Mouse (Mus musculus) liver, embryonic 14.5 days (tissue): Measurements from ENCODE around the gene Mrps18a. TPM values are rescaled to one million over a fixed set of nuclear protein-coding genes. Genes with fewer than 3 reads are reported as not detected.

Source experiments
- ATAC-seq: fragments of 200-750 bp; cut with Nextera tagmentation; 2 replicates; pipeline ENCODE4 v1.8.0; 2017; ENCODE audit warnings: moderate number of reproducible peaks, mild to moderate bottlenecking, moderate library complexity; ENCODE audit not compliant: insufficient read depth
- DNase-seq, 3 experiments: peaks; one replicate each; pipeline ENCODE4 v3.0.0-alpha.2; 2012 to 2013; ENCODE audit warnings: low read depth in 3 of 3, low spot score in 3 of 3
- H3K27ac ChIP-seq: fragments of 300-500 bp; sonication (generic); 2 replicates; pipeline ENCODE4 v1.5.1; 2014; ENCODE audit warnings: moderate library complexity, mild to moderate bottlenecking, control low read depth, inconsistent platforms
- H3K27me3 ChIP-seq: fragments of 300-500 bp; sonication (generic); 2 replicates; pipeline ENCODE4 v1.6.1; 2014; ENCODE audit warnings: mild to moderate bottlenecking, low read length, moderate library complexity; ENCODE audit not compliant: control insufficient read depth, insufficient read depth
- H3K36me3 ChIP-seq: fragments of 300-500 bp; sonication (generic); replicated peaks from 2 replicates; pipeline ENCODE4 v1.6.1; 2014; ENCODE audit warnings: low read depth; ENCODE audit not compliant: control insufficient read depth, insufficient read depth
- H3K4me1 ChIP-seq, 2 experiments: fragments of 200-500 bp in 1 of 2; fragments of 300-500 bp in 1 of 2; sonication (generic) in 1 of 2; replicated peaks; 2 replicates each; pipeline ENCODE4 v1.6.1; 2012 to 2014; ENCODE audit warnings: antibody characterized with exemption in 1 of 2, inconsistent platforms in 1 of 2, low read length in 1 of 2; ENCODE audit not compliant: control insufficient read depth in 2 of 2, insufficient read depth in 2 of 2
- H3K4me2 ChIP-seq: fragments of 300-500 bp; sonication (generic); 2 replicates; pipeline ENCODE4 v1.6.1; 2014; ENCODE audit warnings: low read depth, mild to moderate bottlenecking, control low read depth, moderate library complexity
- H3K4me3 ChIP-seq, 2 experiments: fragments of 200-500 bp in 1 of 2; fragments of 300-500 bp in 1 of 2; sonication (generic) in 1 of 2; 2 replicates each; pipeline ENCODE4 v1.5.1; 2012 to 2014; ENCODE audit warnings: low read depth in 2 of 2, low read length in 2 of 2, mild to moderate bottlenecking in 2 of 2, control low read depth in 1 of 2, inconsistent platforms in 1 of 2, moderate library complexity in 1 of 2; ENCODE audit not compliant: insufficient read depth in 1 of 2
- H3K9ac ChIP-seq: fragments of 300-500 bp; sonication (generic); replicated peaks from 2 replicates; pipeline ENCODE4 v1.6.1; 2014; ENCODE audit warnings: mild to moderate bottlenecking, control low read depth, moderate library complexity
- H3K9me3 ChIP-seq: fragments of 300-500 bp; sonication (generic); 2 replicates; pipeline ENCODE4 v1.6.1; 2016; ENCODE audit warnings: low read length, mixed read lengths; ENCODE audit not compliant: control insufficient read depth
- CTCF ChIP-seq: IDR thresholded peaks from 2 replicates; pipeline ENCODE4 v1.5.1; 2016; ENCODE audit warnings: antibody characterized with exemption, low read depth, control low read depth
- EP300 ChIP-seq: IDR thresholded peaks from 2 replicates; pipeline ENCODE4 v1.6.1; 2016; ENCODE audit warnings: antibody characterized with exemption, low read depth
- WGBS: fragments of 180-500 bp; shearing (Covaris S2); extraction: QIAGEN DNeasy Blood & Tissue Kit; methylation state at CpG from one replicate; pipeline ENCODE4 v1.1.7; 2014; ENCODE audit not compliant: insufficient replicate concordance; 5-methylcytosine and 5-hydroxymethylcytosine counted together
- polyA plus RNA-seq, 2 experiments: library from polyadenylated mRNA; depleted of rRNA in 1 of 2; stranded (reverse) in 1 of 2; unstranded in 1 of 2; fragments of >200 nt; fragmentation: Nextera tagmentation in 1 of 2; extraction: Ambion mirVana in 1 of 2; gene quantifications; 2 replicates each; pipeline versions ENCODE4 v1.2.1 to v1.2.3; 2012 to 2014

Mrps18a gene
- polyA plus RNA-seq, 2 experiments = 29.7 to 65.2 TPM

DNA sequence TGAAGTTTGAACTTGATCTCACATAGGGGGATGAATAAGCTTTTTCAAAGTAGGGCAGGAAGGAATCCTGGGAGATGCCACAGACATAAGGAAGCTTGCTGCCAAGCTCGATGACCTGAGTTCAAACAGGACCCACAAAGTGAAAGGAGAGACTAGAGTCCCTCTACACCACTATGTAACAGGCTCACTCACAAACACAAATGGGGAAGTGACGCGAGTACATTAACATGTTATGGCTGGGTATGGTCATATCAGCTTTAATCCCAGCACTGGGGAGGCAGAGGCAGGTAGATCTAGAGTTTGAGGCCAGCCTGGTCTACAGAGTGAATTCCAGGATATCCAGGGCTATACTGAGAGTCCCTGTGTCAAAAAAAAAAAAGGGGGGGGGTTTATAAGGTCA, 43.5 kb downstream of the Mrps18a start:
- Histone ChIP-seq H3K4me1 (peaks cover 33 to 45% of the 10 kb centered on the region in 2 experiments), H3K27me3 (no peaks in the 10 kb centered on the region), H3K36me3 (peaks cover 11% of the 10 kb centered on the region), H3K9me3 (no peaks in the 10 kb centered on the region), H3K27ac (peak overlapping the region; percentile 8; the same call in 1 of the 2 replicates), H3K9ac (no peak overlapping the region), H3K4me2 (no peak overlapping the region), H3K4me3 (no peak overlapping the region)
- ATAC-seq (no peak), DNase-seq (no peak)
- 77% methylated on average over 3 of the region's 3 CpGs for WGBS
- TF ChIP-seq EP300 (no peak), CTCF (no peak)

DNA sequence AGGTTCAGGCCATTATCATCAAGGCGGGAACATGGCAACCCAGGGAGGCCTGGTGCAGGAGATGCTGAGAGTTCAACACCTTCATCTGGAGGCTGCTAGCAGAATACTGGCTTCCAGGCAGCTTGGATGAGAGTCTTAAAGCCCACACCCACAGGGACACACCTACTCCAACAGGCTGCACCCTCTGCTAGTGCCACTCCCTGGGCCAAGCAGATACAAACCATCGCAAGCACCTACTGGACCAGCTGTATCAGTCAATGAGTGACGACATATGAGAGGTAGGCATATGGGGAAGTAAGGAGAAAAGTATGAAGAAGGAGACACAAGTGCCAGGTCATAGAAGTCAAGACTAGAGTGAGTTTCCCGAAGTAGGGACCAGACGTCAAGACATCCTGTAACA, 45.9 kb downstream of the Mrps18a start:
- 47% methylated on average over 5 of the region's 5 CpGs for WGBS
- Histone ChIP-seq H3K9ac (peak overlapping the region; percentile 40), H3K27ac (peak overlapping the region; percentile 93), H3K4me3 (peak overlapping the region in 1 of 2 experiments; percentile 24; a peak in 2 of 4 replicates), H3K4me1 (peaks cover 35 to 48% of the 10 kb centered on the region in 2 experiments), H3K4me2 (peak overlapping the region; percentile 55), H3K27me3 (no peaks in the 10 kb centered on the region), H3K36me3 (peaks cover 4% of the 10 kb centered on the region), H3K9me3 (no peaks in the 10 kb centered on the region)
- ATAC-seq (peak; percentile 60), DNase-seq (peak; percentile 70 to 78 (median 73))
- TF ChIP-seq CTCF (0 out of 2 replicates have a peak, but pooled peaks have one; percentile 12), EP300 (peak; percentile 50; the same call in 1 of the 2 replicates)

DNA sequence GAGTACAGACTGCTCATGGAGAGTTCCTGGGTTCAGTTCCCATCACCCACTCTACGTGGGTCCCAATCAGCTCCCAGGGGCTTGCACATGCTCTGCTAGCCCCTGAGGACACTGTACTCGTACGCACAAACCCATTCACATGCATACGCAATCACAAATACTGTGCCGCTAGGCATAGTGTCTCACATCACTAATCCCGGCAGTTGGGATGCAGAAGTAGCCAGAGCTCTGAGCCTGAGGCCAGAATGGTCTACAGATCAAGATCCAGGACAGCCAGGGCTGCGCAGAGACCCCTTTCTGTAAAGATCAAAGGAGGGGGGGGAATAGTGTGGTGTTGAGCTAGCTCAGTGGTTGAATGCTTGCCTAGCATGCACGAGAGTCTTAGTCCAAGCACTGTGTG, 46.3 kb downstream of the Mrps18a start:
- H3K4me2 ChIP-seq = peak overlapping the region; percentile 55
- 91% methylated on average over 8 of the region's 8 CpGs for WGBS
- no peaks in the 10 kb centered on the region for H3K9me3 ChIP-seq
- peak overlapping the region; percentile 40 for H3K9ac ChIP-seq
- peak overlapping the region; percentile 93 for H3K27ac ChIP-seq
- no peak for DNase-seq
- peaks cover 40 to 53% of the 10 kb centered on the region in 2 experiments for H3K4me1 ChIP-seq
- peaks cover 6% of the 10 kb centered on the region; the same call in 1 of the 2 replicates for H3K36me3 ChIP-seq
- TF ChIP-seq CTCF = no peak
- no peak for TF ChIP-seq EP300
- peak overlapping the region in 1 of 2 experiments; percentile 24; a peak in 1 of 4 replicates for H3K4me3 ChIP-seq
- ATAC-seq = no peak
- no peaks in the 10 kb centered on the region for H3K27me3 ChIP-seq

DNA sequence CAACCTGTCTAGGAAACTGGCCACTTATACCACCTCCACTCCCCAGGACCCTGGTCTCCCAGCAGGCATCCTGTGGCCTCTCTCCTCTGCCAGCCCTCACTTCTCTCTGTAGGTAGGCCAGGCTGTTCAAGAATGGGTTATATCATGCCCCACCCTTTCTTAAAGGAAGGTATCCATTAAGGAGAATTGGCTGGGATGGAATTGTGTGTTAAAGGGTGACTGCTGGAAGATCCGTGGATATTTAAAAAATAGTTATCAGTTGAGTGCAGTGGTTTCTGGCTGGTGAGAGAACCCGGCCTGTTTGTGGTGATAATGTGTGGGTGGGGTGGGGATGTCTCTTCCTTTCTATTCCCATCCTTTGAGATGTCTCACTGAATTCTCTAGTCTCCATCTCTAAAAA, 48.5 kb downstream of the Mrps18a start:
- Histone ChIP-seq H3K4me1 (peaks cover 51 to 59% of the 10 kb centered on the region in 2 experiments), H3K4me2 (peak overlapping the region; percentile 73), H3K27ac (peak overlapping the region; percentile 99), H3K9ac (peak overlapping the region; percentile 88), H3K4me3 (peak overlapping the region; percentile 92 to 98), H3K36me3 (peaks cover 25% of the 10 kb centered on the region), H3K27me3 (no peaks in the 10 kb centered on the region), H3K9me3 (no peaks in the 10 kb centered on the region)
- TF ChIP-seq CTCF (no peak), EP300 (peak; percentile 94)
- DNase-seq (peak; percentile 81 to 88 (median 84)), ATAC-seq (peak; percentile 59)
- WGBS = 7% methylated on average over 2 of the region's 2 CpGs

DNA sequence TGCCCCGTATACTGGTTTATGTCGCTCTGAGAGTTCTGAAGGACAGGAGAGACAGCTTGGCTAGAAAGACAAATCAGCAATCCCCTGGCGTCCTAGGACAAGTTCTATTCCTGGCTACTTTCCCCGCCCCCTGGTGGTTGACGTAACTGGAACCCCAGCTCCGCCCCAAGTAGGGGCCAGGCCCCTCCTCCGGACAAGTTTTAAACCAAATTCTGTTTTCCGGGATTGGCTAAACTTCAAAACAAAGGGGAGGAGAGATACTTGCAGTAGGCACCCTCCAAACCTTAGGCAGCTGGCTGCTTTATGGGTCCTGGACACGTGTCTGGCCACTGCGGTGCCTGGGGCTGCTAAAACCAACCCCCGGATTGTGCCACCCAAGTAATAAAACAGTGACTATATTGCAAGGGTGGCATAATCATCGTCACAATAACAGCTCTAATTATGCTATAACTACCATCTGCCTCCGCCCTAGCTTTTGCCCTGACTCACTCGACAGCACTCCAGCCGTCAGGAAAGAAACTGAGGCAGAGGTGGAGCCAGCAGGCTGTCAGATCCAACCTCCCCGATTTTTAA, 49.4 kb downstream of the Mrps18a start:
- Histone ChIP-seq H3K4me1 (peaks cover 51 to 57% of the 10 kb centered on the region in 2 experiments), H3K36me3 (peaks cover 34% of the 10 kb centered on the region), H3K9ac (peak overlapping the region; percentile 88), H3K27ac (peak overlapping the region; percentile 99), H3K27me3 (no peaks in the 10 kb centered on the region), H3K9me3 (no peaks in the 10 kb centered on the region), H3K4me2 (peak overlapping the region; percentile 73), H3K4me3 (peak overlapping the region; percentile 92 to 98)
- TF ChIP-seq CTCF (peak; percentile 72), EP300 (peak; percentile 22; the same call in 1 of the 2 replicates)
- DNase-seq (peak; percentile 95 to 97 (median 96)), ATAC-seq (peak; percentile 65)
- under 1% methylated on average over 16 of the region's 16 CpGs for WGBS
